Mouse (Mus musculus) heart, adult 2 months (tissue): ENCODE measurements at regions not wholly inside any gene's neighbourhood (a gene's known extent, or its start where the extent isn't known, plus 50 kb on each side); places are given as distances from the start of the nearest gene placed in this dataset.

ENCODE experiments used
- DNase-seq, 2 experiments: peaks; one replicate each; pipeline ENCODE4 v3.0.0; 2021
- H3K27ac ChIP-seq: fragments of 200-600 bp; 2 replicates; pipeline ENCODE4 v1.8.1; 2022
- H3K27me3 ChIP-seq: fragments of 200-500 bp; 2 replicates; pipeline ENCODE4 v1.6.1; 2012; ENCODE audit warnings: mild to moderate bottlenecking, low read length, inconsistent platforms, mixed read lengths; ENCODE audit not compliant: control insufficient read depth, insufficient read depth
- H3K36me3 ChIP-seq: fragments of 200-500 bp; 2 replicates; pipeline ENCODE4 v1.6.1; 2012; ENCODE audit warnings: low read length, inconsistent platforms; ENCODE audit not compliant: control insufficient read depth, insufficient read depth
- H3K4me1 ChIP-seq: fragments of 200-500 bp; 2 replicates; pipeline ENCODE4 v1.6.1; 2011; ENCODE audit warnings: low read length; ENCODE audit not compliant: control insufficient read depth, insufficient read depth
- H3K4me3 ChIP-seq: fragments of 200-600 bp; 2 replicates; pipeline ENCODE4 v1.8.1; 2022
- H3K79me2 ChIP-seq: fragments of 200-500 bp; replicated peaks from 2 replicates; pipeline ENCODE4 v1.6.1; 2012; ENCODE audit warnings: mild to moderate bottlenecking, inconsistent platforms, low read length, moderate library complexity, mixed read lengths; ENCODE audit not compliant: control insufficient read depth, insufficient read depth
- H3K9ac ChIP-seq: fragments of 200-500 bp; 2 replicates; pipeline ENCODE4 v1.6.1; 2012; ENCODE audit warnings: low read depth, mild to moderate bottlenecking, control low read depth, inconsistent platforms, low read length, mixed read lengths
- CTCF ChIP-seq: fragments of 200-600 bp; IDR thresholded peaks from 2 replicates; pipeline ENCODE4 v1.8.1; 2022; ENCODE audit warnings: antibody characterized with exemption, mild to moderate bottlenecking, moderate library complexity
- EP300 ChIP-seq: fragments of 200-500 bp; IDR thresholded peaks from 2 replicates; pipeline ENCODE4 v1.6.1; 2011; ENCODE audit warnings: low read depth, low read length, control low read depth; ENCODE audit not compliant: insufficient read depth
- POLR2A ChIP-seq: fragments of 200-500 bp; IDR thresholded peaks from 2 replicates; pipeline ENCODE4 v1.6.1; 2011; ENCODE audit warnings: mild to moderate bottlenecking, low read depth, low read length, control low read depth; ENCODE audit not compliant: insufficient read depth
- WGBS: fragments of 180-500 bp; shearing (Covaris S2); methylation state at CpG from one replicate; pipeline ENCODE4 v1.1.7; 2018; 5-methylcytosine and 5-hydroxymethylcytosine counted together
- intact Hi-C: fragments of 180-260 bp; cut with DNase I; formaldehyde crosslinking; loops from one replicate; pipeline ENCODE4 v1.15.1; 2025

DNA sequence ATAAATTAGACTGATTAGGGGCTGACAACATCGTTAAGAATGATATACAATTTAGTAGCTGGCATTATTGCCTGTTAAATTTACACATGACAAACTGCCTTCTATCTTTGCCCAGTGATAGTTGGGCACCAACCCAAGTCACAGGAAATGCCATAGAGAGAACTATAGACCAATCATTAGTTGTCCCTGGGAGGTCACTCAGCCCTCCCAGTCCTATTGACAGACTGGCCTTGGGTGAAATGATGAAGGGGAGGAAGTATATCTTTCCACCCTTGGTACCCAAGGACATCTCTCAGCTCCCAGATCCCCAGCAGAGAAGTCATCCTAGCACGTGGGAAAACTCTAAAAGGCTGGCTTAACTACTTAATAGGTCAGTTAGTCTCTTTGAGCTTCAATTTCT lies 139.8 kb downstream of the Aipl1 start:
- intact Hi-C loops, result no loop called here
- Histone ChIP-seq H3K79me2 (no peaks in the 10 kb centered on the region), H3K27me3 (no peaks in the 10 kb centered on the region), H3K36me3 (no peaks in the 10 kb centered on the region), H3K4me1 (no peaks in the 10 kb centered on the region), H3K4me3 (no peak overlapping the region), H3K9ac (no peak overlapping the region), H3K27ac (no peak overlapping the region)
- no peak for TF ChIP-seq CTCF
- WGBS, result 51% methylated on average over 2 of the region's 2 CpGs
- no peak for DNase-seq

DNA sequence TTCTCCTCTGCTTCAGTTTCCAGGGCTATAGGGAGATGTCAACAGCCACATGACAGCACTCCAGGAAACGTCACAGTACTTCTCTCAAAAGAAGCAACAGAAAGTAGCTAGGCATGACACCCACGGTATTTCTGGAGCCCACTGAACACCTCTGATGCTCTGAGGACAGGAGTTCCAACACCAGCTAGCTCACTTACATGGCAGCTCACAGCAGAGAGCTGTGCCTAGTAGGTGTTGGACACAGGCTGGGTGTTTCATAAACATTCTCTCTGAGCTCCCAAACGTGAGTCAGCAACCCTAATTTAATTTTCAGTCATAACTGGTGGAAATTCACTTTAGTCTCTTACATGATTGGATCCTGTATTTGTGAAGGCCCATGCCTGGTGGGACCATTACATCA lies 140.2 kb downstream of the Aipl1 start:
- WGBS, result 45% methylated on average over 3 of the region's 3 CpGs
- no peaks in the 10 kb centered on the region for H3K79me2 ChIP-seq
- TF ChIP-seq EP300 (no peak), POLR2A (no peak), CTCF (no peak)
- intact Hi-C loops, result no loop called here
- no peak overlapping the region for H3K4me3 ChIP-seq
- H3K27me3 ChIP-seq, result no peaks in the 10 kb centered on the region
- no peaks in the 10 kb centered on the region for H3K4me1 ChIP-seq
- H3K36me3 ChIP-seq, result no peaks in the 10 kb centered on the region
- H3K9ac ChIP-seq, result no peak overlapping the region
- no peak for DNase-seq
- H3K27ac ChIP-seq, result no peak overlapping the region

DNA sequence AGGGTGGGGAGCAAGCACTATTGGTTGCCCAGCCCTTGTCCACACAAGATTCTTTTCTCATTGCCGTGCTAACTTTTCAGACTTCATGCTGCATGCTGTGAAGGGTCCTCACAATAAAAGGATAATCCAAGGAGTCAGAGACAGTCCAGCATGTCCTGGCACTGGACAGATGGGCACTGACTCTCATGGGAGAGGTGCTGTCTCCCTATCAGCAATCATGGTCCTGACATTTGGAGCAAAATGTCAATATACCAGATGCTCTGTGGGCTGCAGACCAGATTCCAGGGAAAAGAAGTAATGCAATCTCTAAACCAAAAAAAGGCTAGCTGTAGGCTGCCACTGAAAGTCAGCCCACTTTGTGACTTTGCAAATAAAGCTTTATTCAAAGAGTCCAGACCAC lies 141.5 kb downstream of the Wscd1 start:
- Histone ChIP-seq H3K27me3 (no peaks in the 10 kb centered on the region), H3K4me3 (no peak overlapping the region), H3K27ac (no peak overlapping the region), H3K79me2 (no peaks in the 10 kb centered on the region), H3K36me3 (no peaks in the 10 kb centered on the region), H3K9ac (no peak overlapping the region), H3K4me1 (no peaks in the 10 kb centered on the region)
- DNase-seq, result no peak
- 83% methylated on average over 1 of the region's 1 CpGs for WGBS
- TF ChIP-seq EP300, result no peak
- TF ChIP-seq CTCF, result no peak
- no peak for TF ChIP-seq POLR2A
- intact Hi-C loops, result no loop called here

DNA sequence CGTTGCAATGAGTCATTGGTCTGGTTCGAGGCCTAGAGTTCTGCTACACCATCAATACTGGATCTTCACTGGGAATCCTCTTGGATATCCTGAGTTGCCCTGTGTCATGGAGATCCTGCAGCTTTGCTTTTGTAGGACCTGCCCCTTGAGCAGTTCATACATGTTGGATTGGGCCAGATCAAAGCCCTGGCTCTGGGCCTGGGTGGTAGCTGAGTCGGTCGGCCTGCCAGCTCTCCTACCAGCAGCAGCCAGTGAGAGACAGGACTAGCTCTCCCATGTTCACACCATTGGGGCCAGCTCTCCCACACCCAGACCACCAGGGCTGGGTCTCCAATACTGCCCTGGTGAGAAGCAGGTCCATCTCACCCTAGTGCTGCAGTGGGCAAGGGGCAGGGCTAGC lies 139.4 kb downstream of the Wscd1 start:
- no peaks in the 10 kb centered on the region for H3K4me1 ChIP-seq
- TF ChIP-seq EP300 (no peak), CTCF (no peak), POLR2A (no peak)
- H3K79me2 ChIP-seq, result no peaks in the 10 kb centered on the region
- DNase-seq, result no peak
- intact Hi-C loops, result no loop called here
- 84% methylated on average over 4 of the region's 4 CpGs for WGBS
- H3K27ac ChIP-seq, result no peak overlapping the region
- H3K27me3 ChIP-seq, result no peaks in the 10 kb centered on the region
- H3K4me3 ChIP-seq, result no peak overlapping the region
- H3K9ac ChIP-seq, result no peak overlapping the region
- no peaks in the 10 kb centered on the region for H3K36me3 ChIP-seq

DNA sequence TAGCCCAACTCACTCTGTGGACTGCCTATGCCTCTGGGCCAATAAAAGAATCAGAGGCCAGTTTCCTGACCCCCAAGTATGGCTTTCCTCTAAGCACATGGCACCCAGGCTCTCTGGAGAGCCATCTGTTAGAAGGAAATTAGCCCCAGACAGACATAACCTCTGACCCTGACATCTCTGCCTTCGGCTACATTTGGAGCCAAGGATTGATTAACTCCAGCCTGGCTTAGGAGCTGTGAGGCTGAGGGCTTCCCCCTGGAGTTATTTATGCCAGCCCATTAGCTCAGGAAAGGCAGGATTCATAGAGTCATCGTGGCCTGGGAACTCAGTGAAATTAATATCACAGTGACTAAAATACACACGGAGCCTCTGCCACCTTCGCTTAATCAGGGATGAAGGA lies 137.5 kb downstream of the Wscd1 start:
- no peak for TF ChIP-seq CTCF
- no peak for TF ChIP-seq EP300
- no peak for TF ChIP-seq POLR2A
- WGBS, result 63% methylated on average over 4 of the region's 4 CpGs
- no peaks in the 10 kb centered on the region for H3K4me1 ChIP-seq

DNA sequence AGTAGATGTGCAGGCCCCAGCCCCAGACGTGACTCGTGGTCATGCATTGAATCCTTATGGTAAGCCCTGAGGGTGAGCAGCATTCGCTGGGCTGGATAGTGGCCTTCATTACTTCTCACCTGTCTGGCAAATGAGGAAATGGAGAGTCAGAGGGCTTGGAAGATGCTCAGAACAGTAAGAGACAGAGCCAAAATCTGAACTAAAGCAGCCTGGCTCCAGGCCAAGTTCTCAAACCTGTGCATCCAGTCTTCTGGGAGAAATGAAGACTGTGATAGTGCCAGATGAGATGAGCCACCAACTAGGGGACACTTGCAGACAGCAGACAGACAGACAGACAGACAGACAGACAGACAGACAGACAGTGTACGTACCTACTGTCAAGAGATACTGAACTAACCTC lies 137.1 kb downstream of the Wscd1 start:
- no peak overlapping the region for H3K9ac ChIP-seq
- DNase-seq, result no peak
- TF ChIP-seq CTCF (no peak), EP300 (no peak), POLR2A (no peak)
- intact Hi-C loops, result no loop called here
- H3K4me3 ChIP-seq, result no peak overlapping the region
- H3K27ac ChIP-seq, result no peak overlapping the region
- no peaks in the 10 kb centered on the region for H3K79me2 ChIP-seq
- WGBS, result 78% methylated on average over 4 of the region's 4 CpGs
- H3K4me1 ChIP-seq, result no peaks in the 10 kb centered on the region
- H3K36me3 ChIP-seq, result no peaks in the 10 kb centered on the region
- H3K27me3 ChIP-seq, result no peaks in the 10 kb centered on the region

More for the DNA sequence above, 137.5 kb downstream of the Wscd1 start:
- intact Hi-C loops, result no loop called here
- no peaks in the 10 kb centered on the region for H3K36me3 ChIP-seq
- DNase-seq, result no peak
- H3K9ac ChIP-seq, result no peak overlapping the region
- no peak overlapping the region for H3K27ac ChIP-seq
- H3K79me2 ChIP-seq, result no peaks in the 10 kb centered on the region
- no peak overlapping the region for H3K4me3 ChIP-seq
- no peaks in the 10 kb centered on the region for H3K27me3 ChIP-seq
